Mouse (Mus musculus): Measurements from ENCODE around the gene Cd33. TPM values are rescaled to one million over a fixed set of nuclear protein-coding genes. Genes with fewer than 3 reads are reported as not detected.

Cd33 gene
- polyA plus RNA-seq, 2 experiments = 2.9 to 3.0 TPM

DNA sequence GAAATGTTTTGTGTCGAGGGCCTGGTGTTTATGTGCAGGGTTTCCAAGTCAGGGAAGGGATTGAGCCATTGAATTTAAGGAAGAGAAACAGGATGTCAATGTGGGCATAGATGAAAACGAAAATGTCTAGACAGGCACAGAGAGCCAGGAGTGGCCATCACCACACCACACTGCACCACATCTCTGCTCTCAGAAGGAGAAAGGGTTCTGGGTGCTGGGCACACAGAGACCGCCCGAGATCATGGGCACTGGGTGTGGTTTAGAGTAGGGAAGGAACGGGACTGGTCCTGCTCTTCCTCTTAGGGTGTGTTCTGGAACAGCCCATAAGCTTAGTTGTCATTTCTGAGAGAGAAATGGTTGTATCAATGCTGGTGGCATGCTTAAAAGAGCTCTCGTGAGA is 19.1 kb upstream of the Cd33 start:
- WGBS = 69% methylated on average over 6 of the region's 6 CpGs
- Histone ChIP-seq H3K4me2 (replicated peaks; ENCODE audit: low read depth, low read length, severe bottlenecking) (peak overlapping the region; percentile 82), H3K27me3 (ENCODE audit: control insufficient read depth, insufficient read depth, low read length) (no peaks in the 10 kb centered on the region), H3K9ac (ENCODE audit: low read depth, low read length, severe bottlenecking) (peak overlapping the region; percentile 82; the same call in 1 of the 2 replicates), H3K9me3 (ENCODE audit: control insufficient read depth, low read length) (no peaks in the 10 kb centered on the region), H3K27ac (replicated peaks; ENCODE audit: low read depth, low read length) (no peak overlapping the region), H3K36me3 (ENCODE audit: control insufficient read depth, insufficient read depth, low read length) (peaks cover 37% of the 10 kb centered on the region), H3K4me1 (ENCODE audit: control insufficient read depth, insufficient read depth, low read length) (peaks cover 10% of the 10 kb centered on the region), H3K4me3 (replicated peaks; ENCODE audit: low read length) (peak overlapping the region; percentile 77)
- DNase-seq (ENCODE audit: low spot score) = no peak
- no peak for ATAC-seq (ENCODE audit: low FRiP score, low read depth)
- TF ChIP-seq POLR2A (IDR thresholded peaks at IDR 0.05; ENCODE audit: borderline replicate concordance, extremely low read depth, insufficient read depth, insufficient read length) = no peak

- peak overlapping the region; percentile 84 for H3K27ac ChIP-seq (replicated peaks; ENCODE audit: low read depth, low read length)
- peak overlapping the region; percentile 82 for H3K4me2 ChIP-seq (replicated peaks; ENCODE audit: low read depth, low read length, severe bottlenecking)
- no peak for ATAC-seq (ENCODE audit: low FRiP score, low read depth)
- H3K9me3 ChIP-seq (ENCODE audit: control insufficient read depth, low read length) = no peaks in the 10 kb centered on the region
- no peak for TF ChIP-seq POLR2A (IDR thresholded peaks at IDR 0.05; ENCODE audit: borderline replicate concordance, extremely low read depth, insufficient read depth, insufficient read length)
- WGBS = 0% methylated on average over 10 of the region's 10 CpGs
- peaks cover 31% of the 10 kb centered on the region for H3K36me3 ChIP-seq (ENCODE audit: control insufficient read depth, insufficient read depth, low read length)
- peaks cover 10% of the 10 kb centered on the region for H3K4me1 ChIP-seq (ENCODE audit: control insufficient read depth, insufficient read depth, low read length)
- H3K9ac ChIP-seq (ENCODE audit: low read depth, low read length, severe bottlenecking) = peak overlapping the region; percentile 82
- H3K4me3 ChIP-seq (replicated peaks; ENCODE audit: low read length) = peak overlapping the region; percentile 77
- no peaks in the 10 kb centered on the region for H3K27me3 ChIP-seq (ENCODE audit: control insufficient read depth, insufficient read depth, low read length)
- peak; percentile 19 for DNase-seq (ENCODE audit: low spot score)
Measured at GRCm38 (mm10) chr7:43562651-43563070, 18.4 kb upstream of the Cd33 start.

DNA sequence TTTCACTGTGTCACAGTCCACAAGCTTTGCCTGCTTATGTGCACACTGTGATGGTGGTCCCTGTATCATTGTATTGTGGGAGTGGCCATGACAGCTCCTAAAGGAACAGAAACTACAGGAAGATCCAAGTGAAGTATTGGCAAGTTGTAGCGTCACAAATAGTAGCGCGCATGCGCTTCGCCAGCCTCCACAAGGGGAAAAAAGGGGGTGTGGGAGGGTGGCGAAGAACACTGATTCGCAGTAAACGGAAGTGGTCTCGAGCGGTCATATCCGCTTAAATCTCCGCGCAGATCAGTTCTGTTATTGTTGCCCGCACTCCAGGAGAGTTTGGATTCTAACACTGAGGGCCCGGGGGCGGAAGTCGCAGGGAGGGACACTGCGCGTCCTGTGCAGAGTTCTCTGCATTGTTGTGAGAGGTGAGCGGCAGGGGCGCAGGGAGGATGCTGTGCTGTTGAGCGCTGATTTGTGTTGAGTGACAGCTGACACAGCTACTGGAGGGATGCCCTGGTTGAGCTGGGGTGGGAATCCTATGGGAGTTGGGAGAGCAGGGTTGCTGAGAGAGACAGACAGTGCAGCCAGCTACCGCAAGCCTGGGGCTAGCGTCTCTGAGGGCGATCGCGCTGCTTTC is 17.9 kb upstream of the Cd33 start, which contains the start of gene Zfp658:
Gene Zfp658, plus strand, starts transcription at position 251 of the 628 bp plus-strand sequence.
- ATAC-seq (ENCODE audit: low FRiP score, low read depth) (peak; percentile 91), DNase-seq (ENCODE audit: low spot score) (peak; percentile 94)
- peaks cover 25% of the 10 kb centered on the region for H3K36me3 ChIP-seq (ENCODE audit: control insufficient read depth, insufficient read depth, low read length)
- peak within 1 kb of the TSS; percentile 82 for H3K9ac ChIP-seq (ENCODE audit: low read depth, low read length, severe bottlenecking)
- H3K27ac ChIP-seq (replicated peaks; ENCODE audit: low read depth, low read length) = peak within 1 kb of the TSS; percentile 84
- peak within 1 kb of the TSS; percentile 77 for H3K4me3 ChIP-seq (replicated peaks; ENCODE audit: low read length)
- no peak for TF ChIP-seq POLR2A (IDR thresholded peaks at IDR 0.05; ENCODE audit: borderline replicate concordance, extremely low read depth, insufficient read depth, insufficient read length)
- H3K4me1 ChIP-seq (ENCODE audit: control insufficient read depth, insufficient read depth, low read length) = peaks cover 10% of the 10 kb centered on the region
- peak within 1 kb of the TSS; percentile 82 for H3K4me2 ChIP-seq (replicated peaks; ENCODE audit: low read depth, low read length, severe bottlenecking)
- no peaks in the 10 kb centered on the region for H3K27me3 ChIP-seq (ENCODE audit: control insufficient read depth, insufficient read depth, low read length)
- no peaks in the 10 kb centered on the region for H3K9me3 ChIP-seq (ENCODE audit: control insufficient read depth, low read length)
- WGBS = under 1% methylated on average over 27 of the region's 27 CpGs

GRCm38 (mm10) chr7:43556901-43557300 is 12.7 kb upstream of the Cd33 start:
- no peak for DNase-seq (ENCODE audit: low spot score)
- no peaks in the 10 kb centered on the region for H3K36me3 ChIP-seq (ENCODE audit: control insufficient read depth, insufficient read depth, low read length)
- H3K27me3 ChIP-seq (ENCODE audit: control insufficient read depth, insufficient read depth, low read length) = no peaks in the 10 kb centered on the region
- no peak overlapping the region for H3K4me2 ChIP-seq (replicated peaks; ENCODE audit: low read depth, low read length, severe bottlenecking)
- no peak overlapping the region for H3K9ac ChIP-seq (ENCODE audit: low read depth, low read length, severe bottlenecking)
- WGBS = 76% methylated on average over 1 of the region's 1 CpGs
- no peak for TF ChIP-seq POLR2A (IDR thresholded peaks at IDR 0.05; ENCODE audit: borderline replicate concordance, extremely low read depth, insufficient read depth, insufficient read length)
- H3K9me3 ChIP-seq (ENCODE audit: control insufficient read depth, low read length) = no peaks in the 10 kb centered on the region
- ATAC-seq (ENCODE audit: low FRiP score, low read depth) = no peak
- no peak overlapping the region for H3K27ac ChIP-seq (replicated peaks; ENCODE audit: low read depth, low read length)
- no peak overlapping the region for H3K4me3 ChIP-seq (replicated peaks; ENCODE audit: low read length)
- H3K4me1 ChIP-seq (ENCODE audit: control insufficient read depth, insufficient read depth, low read length) = no peaks in the 10 kb centered on the region

GRCm38 (mm10) chr7:43555351-43555750 is 11.1 kb upstream of the Cd33 start:
- 88% methylated on average over 5 of the region's 5 CpGs for WGBS
- DNase-seq (ENCODE audit: low spot score) (no peak), ATAC-seq (ENCODE audit: low FRiP score, low read depth) (no peak)
- Histone ChIP-seq H3K4me1 (ENCODE audit: control insufficient read depth, insufficient read depth, low read length) (no peaks in the 10 kb centered on the region), H3K36me3 (ENCODE audit: control insufficient read depth, insufficient read depth, low read length) (no peaks in the 10 kb centered on the region), H3K4me2 (replicated peaks; ENCODE audit: low read depth, low read length, severe bottlenecking) (no peak overlapping the region), H3K9me3 (ENCODE audit: control insufficient read depth, low read length) (no peaks in the 10 kb centered on the region), H3K27ac (replicated peaks; ENCODE audit: low read depth, low read length) (no peak overlapping the region), H3K9ac (ENCODE audit: low read depth, low read length, severe bottlenecking) (no peak overlapping the region), H3K4me3 (replicated peaks; ENCODE audit: low read length) (no peak overlapping the region), H3K27me3 (ENCODE audit: control insufficient read depth, insufficient read depth, low read length) (no peaks in the 10 kb centered on the region)
- TF ChIP-seq POLR2A (IDR thresholded peaks at IDR 0.05; ENCODE audit: borderline replicate concordance, extremely low read depth, insufficient read depth, insufficient read length) = no peak

Data from limb, embryonic 14.5 days (tissue).